Mouse (Mus musculus): ENCODE measurements around the gene Whrn. TPM values are rescaled to one million over a fixed set of nuclear protein-coding genes. Genes with fewer than 3 reads are reported as not detected.

Whrn gene
- polyA plus RNA-seq, 1 experiment from 2014 or later: 1.8 TPM

DNA sequence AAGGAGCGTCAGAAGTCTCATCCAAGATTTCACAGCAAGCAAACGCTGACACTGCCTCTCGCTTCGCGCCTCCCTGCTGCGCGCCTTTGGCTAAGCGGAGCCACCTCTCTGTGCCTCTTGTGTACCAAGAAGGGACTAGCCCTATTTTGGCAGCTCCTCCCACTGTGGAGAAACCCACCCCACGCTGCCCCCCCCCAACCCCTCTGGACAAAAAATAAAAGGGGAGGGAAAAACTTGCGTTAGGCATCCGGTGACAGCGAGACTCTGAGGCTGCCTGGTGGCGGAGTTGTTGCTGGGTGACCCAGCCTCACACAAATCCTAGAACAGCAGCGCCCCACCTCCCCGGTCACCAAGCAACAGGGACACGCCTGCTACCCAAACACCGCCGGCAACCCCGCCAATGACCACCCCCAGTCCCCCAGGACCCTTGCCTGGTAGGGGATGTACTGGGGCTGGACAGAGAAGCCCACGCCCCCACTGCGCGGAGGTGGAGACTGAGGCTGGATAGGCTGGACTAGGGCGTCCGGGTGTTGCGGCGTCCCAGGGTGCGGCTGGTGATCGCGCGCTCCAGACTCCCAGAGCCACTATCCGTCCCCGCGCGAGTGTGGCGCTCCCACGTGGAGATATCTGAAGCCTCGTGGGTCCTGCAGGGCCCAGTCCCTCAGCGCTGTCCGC lies 85.7 kb downstream of the Whrn start:
- Histone ChIP-seq H3K9me3 (replicated peaks; ENCODE audit: control insufficient read depth, low read length) (no peaks in the 10 kb centered on the region), H3K27ac (ENCODE audit: low read length) (peak overlapping the region; percentile 32), H3K9ac (ENCODE audit: low read length) (peak overlapping the region; percentile 68), H3K4me1 (ENCODE audit: control insufficient read depth, insufficient read depth, low read length) (peaks cover 24% of the 10 kb centered on the region), H3K4me2 (ENCODE audit: low read depth, low read length) (peak overlapping the region; percentile 99), H3K4me3 (ENCODE audit: low read length) (peak overlapping the region; percentile 75), H3K27me3 (ENCODE audit: control insufficient read depth, insufficient read depth, low read length) (peaks cover 2% of the 10 kb centered on the region; the same call in 1 of the 2 replicates), H3K36me3 (ENCODE audit: control insufficient read depth, insufficient read depth) (no peaks in the 10 kb centered on the region)
- under 1% methylated on average over 39 of the region's 39 CpGs for whole genome bisulfite sequencing
- peak; percentile 58 for ATAC-seq (replicated peaks; ENCODE audit: extremely low read depth, insufficient read depth, low FRiP score)

DNA sequence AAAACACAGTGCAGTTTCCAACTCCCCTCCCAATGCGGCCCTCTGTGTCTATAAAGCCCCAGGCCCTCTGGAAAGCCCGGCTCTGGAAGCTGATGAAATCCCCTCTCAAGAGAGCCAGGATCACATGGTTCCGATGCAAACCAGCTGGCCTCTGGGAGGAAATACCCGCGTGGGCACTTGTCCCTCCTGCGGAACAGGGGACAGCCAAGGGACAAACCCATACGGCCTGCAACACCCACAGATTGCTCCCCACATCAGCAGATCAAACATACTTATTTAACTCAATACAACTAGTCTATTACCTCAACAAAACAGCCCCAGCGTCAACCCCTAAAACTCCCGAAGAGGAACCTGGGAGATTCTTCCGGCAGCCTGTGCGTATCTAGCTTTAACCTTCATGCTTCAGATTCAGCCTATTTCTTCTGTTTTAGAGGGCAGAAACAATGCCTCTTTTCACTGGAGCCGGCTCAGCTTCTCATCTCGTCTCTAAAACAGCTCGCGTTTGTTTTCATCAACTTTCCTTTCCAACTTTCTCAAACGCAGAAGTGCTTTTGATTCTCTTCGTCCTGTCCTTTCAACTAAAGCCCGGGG lies 86.4 kb downstream of the Whrn start:
- Histone ChIP-seq H3K36me3 (ENCODE audit: control insufficient read depth, insufficient read depth) (no peaks in the 10 kb centered on the region), H3K9me3 (replicated peaks; ENCODE audit: control insufficient read depth, low read length) (no peaks in the 10 kb centered on the region), H3K4me2 (ENCODE audit: low read depth, low read length) (peak overlapping the region; percentile 99), H3K27me3 (ENCODE audit: control insufficient read depth, insufficient read depth, low read length) (peaks cover 2% of the 10 kb centered on the region; the same call in 1 of the 2 replicates), H3K9ac (ENCODE audit: low read length) (peak overlapping the region; percentile 68), H3K4me3 (ENCODE audit: low read length) (peak overlapping the region; percentile 75), H3K27ac (ENCODE audit: low read length) (no peak overlapping the region), H3K4me1 (ENCODE audit: control insufficient read depth, insufficient read depth, low read length) (peaks cover 30% of the 10 kb centered on the region)
- WGBS: 4% methylated on average over 18 of the region's 18 CpGs
- ATAC-seq (replicated peaks; ENCODE audit: extremely low read depth, insufficient read depth, low FRiP score): no peak

DNA sequence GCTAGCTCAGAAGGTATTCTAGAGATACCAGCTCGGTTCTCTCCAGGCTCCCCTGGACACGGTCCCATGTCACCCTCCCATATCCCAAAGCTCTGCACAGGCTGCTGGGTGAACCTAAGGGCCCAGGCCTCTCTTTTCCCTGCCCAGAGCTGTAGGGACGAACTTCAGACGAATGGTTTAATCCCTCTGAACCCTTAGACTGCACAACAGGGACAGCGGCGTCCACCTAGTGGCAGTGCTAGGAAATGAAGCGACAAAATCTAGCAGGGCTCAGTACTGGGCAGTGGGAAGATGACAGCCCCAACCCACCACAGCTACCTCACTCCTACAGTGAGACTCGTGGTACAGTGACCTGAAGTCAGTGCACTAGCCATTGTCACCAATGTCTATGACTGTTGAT lies 87.1 kb downstream of the Whrn start:
- Histone ChIP-seq H3K27ac (ENCODE audit: low read length) (peak overlapping the region; percentile 32; the same call in 1 of the 2 replicates), H3K9me3 (replicated peaks; ENCODE audit: control insufficient read depth, low read length) (no peaks in the 10 kb centered on the region), H3K4me3 (ENCODE audit: low read length) (no peak overlapping the region), H3K4me2 (ENCODE audit: low read depth, low read length) (peak overlapping the region; percentile 40), H3K4me1 (ENCODE audit: control insufficient read depth, insufficient read depth, low read length) (peaks cover 35% of the 10 kb centered on the region), H3K27me3 (ENCODE audit: control insufficient read depth, insufficient read depth, low read length) (peaks cover 2% of the 10 kb centered on the region; the same call in 1 of the 2 replicates), H3K9ac (ENCODE audit: low read length) (0 out of 2 replicates have a peak overlapping the region, but pooled peaks have one; percentile 4), H3K36me3 (ENCODE audit: control insufficient read depth, insufficient read depth) (no peaks in the 10 kb centered on the region)
- ATAC-seq (replicated peaks; ENCODE audit: extremely low read depth, insufficient read depth, low FRiP score): peak; percentile 20; the same call in 1 of the 2 replicates
- 6% methylated on average over 8 of the region's 8 CpGs for WGBS

DNA sequence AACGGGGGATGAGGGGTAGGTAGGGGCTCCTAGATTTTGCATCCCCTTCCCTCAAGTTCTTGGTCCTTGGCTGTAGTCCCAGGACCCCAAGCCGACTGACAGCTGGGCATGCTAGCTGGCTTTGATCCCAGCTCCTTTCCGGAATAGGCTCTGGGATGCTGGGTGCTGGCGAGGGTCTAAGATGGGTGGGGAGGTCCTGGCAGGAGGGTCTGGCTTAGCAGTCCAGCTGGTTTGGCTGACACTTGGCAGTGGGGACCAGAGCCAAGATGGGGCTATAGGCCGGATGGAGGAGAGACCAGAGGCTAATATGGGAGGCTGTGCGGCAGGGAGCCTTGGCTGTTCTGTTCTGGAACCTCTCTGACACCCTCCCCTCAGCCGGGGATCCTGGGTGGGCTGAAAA lies 87.5 kb downstream of the Whrn start:
- peaks cover 39% of the 10 kb centered on the region for H3K4me1 ChIP-seq (ENCODE audit: control insufficient read depth, insufficient read depth, low read length)
- H3K27ac ChIP-seq (ENCODE audit: low read length): peak overlapping the region; percentile 32; the same call in 1 of the 2 replicates
- no peaks in the 10 kb centered on the region for H3K9me3 ChIP-seq (replicated peaks; ENCODE audit: control insufficient read depth, low read length)
- H3K4me2 ChIP-seq (ENCODE audit: low read depth, low read length): peak overlapping the region; percentile 40
- no peak for ATAC-seq (replicated peaks; ENCODE audit: extremely low read depth, insufficient read depth, low FRiP score)
- 0 out of 2 replicates have a peak overlapping the region, but pooled peaks have one; percentile 4 for H3K9ac ChIP-seq (ENCODE audit: low read length)
- H3K27me3 ChIP-seq (ENCODE audit: control insufficient read depth, insufficient read depth, low read length): peaks cover 2% of the 10 kb centered on the region; the same call in 1 of the 2 replicates
- no peak overlapping the region for H3K4me3 ChIP-seq (ENCODE audit: low read length)
- H3K36me3 ChIP-seq (ENCODE audit: control insufficient read depth, insufficient read depth): no peaks in the 10 kb centered on the region
- 46% methylated on average over 7 of the region's 7 CpGs for WGBS

DNA sequence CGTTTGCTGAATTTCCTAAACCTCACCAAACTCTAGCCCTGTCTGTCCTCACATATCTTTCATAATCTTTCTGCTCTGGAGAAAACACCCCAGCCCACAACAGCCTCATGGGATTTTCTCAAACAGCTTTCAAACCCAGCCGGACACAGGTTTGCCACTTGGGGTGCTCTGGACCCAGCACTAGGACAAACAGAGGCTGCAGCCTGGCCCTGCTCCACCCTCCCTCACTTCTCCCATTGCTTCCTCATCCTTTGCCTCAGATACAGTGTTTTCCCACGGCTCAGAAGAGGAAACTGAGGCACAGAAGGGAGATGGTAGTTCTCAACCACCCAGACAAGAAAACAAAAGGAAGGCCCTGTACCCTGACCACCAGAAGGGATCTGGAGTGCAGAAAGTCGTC lies 90.1 kb downstream of the Whrn start:
- peaks cover 50% of the 10 kb centered on the region for H3K4me1 ChIP-seq (ENCODE audit: control insufficient read depth, insufficient read depth, low read length)
- no peaks in the 10 kb centered on the region for H3K9me3 ChIP-seq (replicated peaks; ENCODE audit: control insufficient read depth, low read length)
- no peak for ATAC-seq (replicated peaks; ENCODE audit: extremely low read depth, insufficient read depth, low FRiP score)
- 62% methylated on average over 4 of the region's 4 CpGs for WGBS
- no peak overlapping the region for H3K27ac ChIP-seq (ENCODE audit: low read length)
- H3K9ac ChIP-seq (ENCODE audit: low read length): no peak overlapping the region
- H3K4me3 ChIP-seq (ENCODE audit: low read length): no peak overlapping the region
- no peaks in the 10 kb centered on the region for H3K36me3 ChIP-seq (ENCODE audit: control insufficient read depth, insufficient read depth)
- H3K27me3 ChIP-seq (ENCODE audit: control insufficient read depth, insufficient read depth, low read length): peaks cover 2% of the 10 kb centered on the region; the same call in 1 of the 2 replicates
- no peak overlapping the region for H3K4me2 ChIP-seq (ENCODE audit: low read depth, low read length)

DNA sequence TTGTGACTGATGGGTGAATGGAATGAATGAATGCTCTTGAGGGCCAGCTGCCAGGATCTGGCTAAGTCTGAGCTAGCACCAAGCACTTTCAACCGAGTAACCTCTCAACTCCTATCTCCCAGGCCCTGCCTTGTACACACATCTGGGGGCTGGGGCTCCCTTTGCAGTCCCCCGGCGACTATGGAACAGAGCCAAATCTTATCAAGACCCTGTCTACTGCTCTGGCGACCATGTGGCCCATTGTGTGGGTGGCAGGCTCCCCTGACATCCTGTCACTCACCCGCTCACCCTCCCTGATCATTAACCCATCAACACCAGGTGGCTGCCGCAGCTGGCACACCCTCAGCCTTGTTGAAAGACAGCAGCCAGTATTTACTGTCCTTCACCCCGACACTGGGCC lies 90.7 kb downstream of the Whrn start:
- no peak for ATAC-seq (replicated peaks; ENCODE audit: extremely low read depth, insufficient read depth, low FRiP score)
- H3K27ac ChIP-seq (ENCODE audit: low read length): peak overlapping the region; percentile 2; the same call in 1 of the 2 replicates

DNA sequence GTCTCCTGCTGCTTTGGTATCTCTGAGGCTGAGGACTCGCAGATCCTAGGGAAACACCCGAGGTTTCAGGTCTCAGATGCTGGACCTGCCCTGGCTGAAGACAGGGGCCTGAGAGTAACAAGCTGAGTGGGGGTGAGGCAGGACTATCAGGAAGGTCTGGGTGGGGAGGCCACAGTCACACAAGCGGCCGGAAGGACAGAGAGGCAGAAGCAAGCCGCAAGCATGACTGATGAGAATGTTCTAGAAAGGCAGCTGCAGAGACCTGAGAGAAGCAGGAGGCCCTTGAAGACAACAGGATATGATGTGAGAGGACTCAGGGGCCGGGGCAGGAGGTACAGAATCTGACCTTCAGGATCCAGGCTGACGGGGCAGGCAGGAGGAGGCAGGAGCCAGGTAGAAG lies 91.6 kb downstream of the Whrn start:
- ATAC-seq (replicated peaks; ENCODE audit: extremely low read depth, insufficient read depth, low FRiP score): no peak
- Histone ChIP-seq H3K4me1 (ENCODE audit: control insufficient read depth, insufficient read depth, low read length) (peaks cover 47% of the 10 kb centered on the region), H3K36me3 (ENCODE audit: control insufficient read depth, insufficient read depth) (no peaks in the 10 kb centered on the region), H3K4me3 (ENCODE audit: low read length) (no peak overlapping the region), H3K27me3 (ENCODE audit: control insufficient read depth, insufficient read depth, low read length) (peaks cover 2% of the 10 kb centered on the region; the same call in 1 of the 2 replicates), H3K27ac (ENCODE audit: low read length) (peak overlapping the region; percentile 88), H3K9ac (ENCODE audit: low read length) (peak overlapping the region; percentile 0; the same call in 1 of the 2 replicates), H3K9me3 (replicated peaks; ENCODE audit: control insufficient read depth, low read length) (no peaks in the 10 kb centered on the region), H3K4me2 (ENCODE audit: low read depth, low read length) (peak overlapping the region; percentile 61)
- 45% methylated on average over 7 of the region's 7 CpGs for WGBS

More for the DNA sequence above, 90.7 kb downstream of the Whrn start:
- Histone ChIP-seq H3K36me3 (ENCODE audit: control insufficient read depth, insufficient read depth) (no peaks in the 10 kb centered on the region), H3K9me3 (replicated peaks; ENCODE audit: control insufficient read depth, low read length) (no peaks in the 10 kb centered on the region), H3K4me2 (ENCODE audit: low read depth, low read length) (no peak overlapping the region), H3K4me3 (ENCODE audit: low read length) (no peak overlapping the region), H3K27me3 (ENCODE audit: control insufficient read depth, insufficient read depth, low read length) (peaks cover 2% of the 10 kb centered on the region; the same call in 1 of the 2 replicates), H3K9ac (ENCODE audit: low read length) (no peak overlapping the region), H3K4me1 (ENCODE audit: control insufficient read depth, insufficient read depth, low read length) (peaks cover 49% of the 10 kb centered on the region)
- WGBS: 10% methylated on average over 7 of the region's 7 CpGs

DNA sequence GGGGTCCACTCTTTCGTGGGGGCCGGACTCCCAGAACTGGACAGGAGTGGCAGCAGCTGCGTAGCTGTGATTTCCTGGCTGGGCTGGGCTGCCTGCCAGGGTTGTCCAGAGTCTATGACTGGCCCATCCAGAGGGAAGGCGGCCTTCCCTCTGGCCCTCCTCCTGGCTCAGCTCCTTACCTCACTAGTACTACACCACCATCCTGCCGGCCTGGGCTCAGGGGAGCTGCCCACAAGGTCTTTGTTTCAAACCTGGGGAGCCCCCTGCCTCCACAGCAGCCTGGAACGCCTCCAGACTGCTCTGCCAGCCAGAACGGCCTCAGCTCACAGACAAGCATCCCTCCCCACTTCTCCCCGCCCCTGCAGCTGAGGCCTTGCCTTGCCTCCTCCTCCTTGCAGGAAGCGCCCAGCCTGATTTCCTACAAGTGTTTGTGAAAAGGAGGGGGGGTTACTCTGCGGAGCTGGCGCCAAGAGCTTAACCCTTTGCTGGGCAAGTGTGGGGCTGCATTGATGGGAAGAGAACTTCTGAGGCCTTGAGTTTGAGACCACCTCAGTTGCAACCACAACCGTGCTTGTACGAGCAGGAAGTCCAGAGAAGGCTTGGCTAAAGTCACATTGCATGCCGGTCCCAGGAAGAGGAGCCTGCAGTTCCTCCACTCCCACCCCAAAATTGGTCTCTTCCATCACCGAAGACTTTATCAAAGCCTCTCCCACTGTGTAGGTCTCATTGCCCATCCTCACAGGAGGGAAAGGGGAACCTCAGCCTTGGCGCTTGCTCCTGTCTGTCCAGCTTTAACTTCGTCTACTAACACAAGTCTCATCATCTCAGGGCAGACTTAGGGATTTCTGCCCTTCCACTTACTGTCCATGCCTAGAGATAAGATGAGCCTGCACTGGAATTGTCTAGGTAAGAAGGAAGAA lies 92.5 kb downstream of the Whrn start, which contains the start of gene Akna:
TSS of gene Akna (minus strand) at position 315 of the 920 bp plus-strand sequence.
- no peaks in the 10 kb centered on the region for H3K36me3 ChIP-seq (ENCODE audit: control insufficient read depth, insufficient read depth)
- 13% methylated on average over 17 of the region's 17 CpGs for WGBS
- no peaks in the 10 kb centered on the region for H3K9me3 ChIP-seq (replicated peaks; ENCODE audit: control insufficient read depth, low read length)
- peaks cover 45% of the 10 kb centered on the region for H3K4me1 ChIP-seq (ENCODE audit: control insufficient read depth, insufficient read depth, low read length)
- peak within 1 kb of the TSS; percentile 61 for H3K4me2 ChIP-seq (ENCODE audit: low read depth, low read length)
- H3K27me3 ChIP-seq (ENCODE audit: control insufficient read depth, insufficient read depth, low read length): peaks cover 2% of the 10 kb centered on the region; the same call in 1 of the 2 replicates
- peak within 1 kb of the TSS; percentile 48 for H3K4me3 ChIP-seq (ENCODE audit: low read length)
- peak within 1 kb of the TSS; percentile 88 for H3K27ac ChIP-seq (ENCODE audit: low read length)
- peak within 1 kb of the TSS; percentile 64 for H3K9ac ChIP-seq (ENCODE audit: low read length)
- peak; percentile 85 for ATAC-seq (replicated peaks; ENCODE audit: extremely low read depth, insufficient read depth, low FRiP score)

All from heart, embryonic 16.5 days (tissue).